Mouse (Mus musculus) stomach, embryonic 16.5 days (tissue): Measurements from ENCODE around the gene Pnkd. TPM values are rescaled to one million over a fixed set of nuclear protein-coding genes. Genes with fewer than 3 reads are reported as not detected.
"Not testable (repeated sequence)": the region's sequence is repeated elsewhere in the genome, so short reads cannot be mapped to it uniquely, and the experiment has no call there.

ENCODE experiments used
- ATAC-seq: fragments of 200-750 bp; cut with Nextera tagmentation; 2 replicates; pipeline ENCODE4 v1.8.0; 2017; ENCODE audit warnings: moderate number of reproducible peaks, moderate TSS enrichment; ENCODE audit not compliant: insufficient read depth, low FRiP score
- H3K27ac ChIP-seq: fragments of 300-500 bp; sonication (generic); 2 replicates; pipeline ENCODE4 v1.5.1; 2014; ENCODE audit warnings: low read length
- H3K27me3 ChIP-seq: fragments of 300-500 bp; sonication (generic); 2 replicates; pipeline ENCODE4 v1.6.1; 2014; ENCODE audit warnings: low read length, control low read depth, mixed read lengths; ENCODE audit not compliant: control insufficient read depth, insufficient read depth
- H3K36me3 ChIP-seq: fragments of 300-500 bp; sonication (generic); 2 replicates; pipeline ENCODE4 v1.6.1; 2014; ENCODE audit warnings: low read length; ENCODE audit not compliant: control insufficient read depth, insufficient read depth
- H3K4me1 ChIP-seq: fragments of 300-500 bp; sonication (generic); 2 replicates; pipeline ENCODE4 v1.6.1; 2014; ENCODE audit warnings: low read length, control low read depth, mixed read lengths; ENCODE audit not compliant: control insufficient read depth, insufficient read depth
- H3K4me2 ChIP-seq: fragments of 300-500 bp; sonication (generic); 2 replicates; pipeline ENCODE4 v1.6.1; 2014; ENCODE audit warnings: low read depth, low read length, mixed read lengths
- H3K4me3 ChIP-seq: fragments of 300-500 bp; sonication (generic); replicated peaks from 2 replicates; pipeline ENCODE4 v1.5.1; 2014; ENCODE audit warnings: mild to moderate bottlenecking, low read length
- H3K9ac ChIP-seq: fragments of 300-500 bp; sonication (generic); 2 replicates; pipeline ENCODE4 v1.6.1; 2014; ENCODE audit warnings: low read length
- H3K9me3 ChIP-seq: fragments of 300-500 bp; sonication (generic); replicated peaks from 2 replicates; pipeline ENCODE4 v1.6.1; 2016; ENCODE audit warnings: low read length, control low read depth; ENCODE audit not compliant: control insufficient read depth
- WGBS: fragments of 180-500 bp; shearing (Covaris S2); extraction: QIAGEN DNeasy Blood & Tissue Kit; methylation state at CpG from one replicate; pipeline ENCODE4 v1.1.7; 2014; 5-methylcytosine and 5-hydroxymethylcytosine counted together
- polyA plus RNA-seq: library from polyadenylated mRNA; unstranded; fragments of >200 nt; fragmentation: Nextera tagmentation; extraction: Ambion mirVana; gene quantifications from 2 replicates; pipeline ENCODE4 v1.2.1, GENCODE M21; 2015

Pnkd gene
- polyA plus RNA-seq, 1 experiment from 2014 or later: 119 TPM

DNA sequence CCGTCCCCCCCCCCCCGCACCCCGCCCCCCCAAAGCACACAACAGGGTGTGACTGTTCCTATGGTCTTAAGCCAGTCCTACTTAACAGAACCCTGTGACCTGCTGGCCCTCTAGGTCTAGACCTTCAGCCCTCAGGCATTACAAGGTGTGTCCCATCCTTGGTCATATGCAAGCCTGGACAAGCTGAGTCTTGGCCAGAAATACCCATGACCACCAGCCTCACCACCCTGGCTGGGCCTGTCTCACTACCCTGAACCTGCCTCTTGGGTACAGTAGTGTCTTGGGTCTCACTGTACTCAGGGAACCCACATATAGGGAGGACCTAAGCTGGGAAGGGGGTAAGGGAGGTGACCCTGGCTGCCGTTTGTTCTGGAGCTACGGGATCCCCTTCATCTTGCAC is 53.3 kb downstream of the Pnkd start:
- no peak overlapping the region for H3K27ac ChIP-seq
- no peaks in the 10 kb centered on the region for H3K36me3 ChIP-seq
- no peak overlapping the region for H3K4me2 ChIP-seq
- WGBS: 86% methylated on average over 5 of the region's 5 CpGs
- H3K4me3 ChIP-seq: no peak overlapping the region
- no peak overlapping the region for H3K9ac ChIP-seq
- no peaks in the 10 kb centered on the region for H3K9me3 ChIP-seq
- ATAC-seq: no peak
- no peaks in the 10 kb centered on the region for H3K27me3 ChIP-seq
- H3K4me1 ChIP-seq: peaks cover 7% of the 10 kb centered on the region

DNA sequence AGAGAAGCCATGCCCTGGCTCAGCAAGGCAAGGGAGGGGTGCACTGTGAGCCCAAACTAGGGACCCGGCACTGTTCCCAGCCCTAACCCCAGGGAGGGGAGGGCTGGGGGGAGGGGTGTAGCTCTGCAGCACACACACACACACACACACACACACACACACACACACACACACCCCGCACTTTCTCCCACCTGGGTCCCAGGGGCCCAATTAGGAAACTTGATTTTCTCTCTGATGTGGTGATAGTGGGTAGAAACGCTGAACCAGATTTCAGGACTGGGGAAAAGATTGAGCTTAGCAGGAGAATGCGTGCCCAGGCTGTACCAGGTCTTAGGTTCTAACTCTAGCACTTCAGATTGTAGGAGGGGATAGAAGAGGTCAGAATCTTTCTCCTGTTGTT is 53.9 kb downstream of the Pnkd start:
- H3K36me3 ChIP-seq: no peaks in the 10 kb centered on the region
- peaks cover 1% of the 10 kb centered on the region; the same call in 1 of the 2 replicates for H3K4me1 ChIP-seq
- H3K4me2 ChIP-seq: no peak overlapping the region
- H3K4me3 ChIP-seq: no peak overlapping the region
- H3K27ac ChIP-seq: no peak overlapping the region
- no peak for ATAC-seq
- no peaks in the 10 kb centered on the region for H3K9me3 ChIP-seq
- no peaks in the 10 kb centered on the region for H3K27me3 ChIP-seq
- H3K9ac ChIP-seq: no peak overlapping the region
- 80% methylated on average over 4 of the region's 4 CpGs for WGBS

DNA sequence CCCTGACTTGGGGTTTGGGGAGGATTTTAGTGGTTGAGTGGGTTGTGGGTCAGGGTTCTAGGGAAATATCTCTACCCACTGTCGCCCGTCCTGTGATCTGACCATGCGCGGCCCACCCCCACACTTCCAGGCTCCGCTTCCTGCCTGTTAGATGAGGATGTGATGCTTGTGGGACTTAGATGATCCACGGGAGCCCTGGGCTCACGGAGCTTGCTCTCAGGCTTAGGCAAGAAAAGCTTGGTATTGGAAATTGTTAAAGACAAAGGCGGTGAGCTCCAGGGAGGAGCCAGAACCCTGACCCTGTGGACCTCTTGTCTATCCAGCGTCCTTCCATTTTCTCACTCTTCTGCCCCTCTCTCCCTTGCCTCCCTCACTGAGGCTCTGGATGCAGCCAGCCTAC is 55.2 kb downstream of the Pnkd start:
- H3K27ac ChIP-seq: no peak overlapping the region
- H3K36me3 ChIP-seq: no peaks in the 10 kb centered on the region
- 94% methylated on average over 9 of the region's 9 CpGs for WGBS
- H3K4me1 ChIP-seq: no peaks in the 10 kb centered on the region
- H3K9ac ChIP-seq: no peak overlapping the region
- no peaks in the 10 kb centered on the region for H3K27me3 ChIP-seq
- H3K9me3 ChIP-seq: no peaks in the 10 kb centered on the region
- H3K4me3 ChIP-seq: no peak overlapping the region
- no peak overlapping the region for H3K4me2 ChIP-seq
- no peak for ATAC-seq

DNA sequence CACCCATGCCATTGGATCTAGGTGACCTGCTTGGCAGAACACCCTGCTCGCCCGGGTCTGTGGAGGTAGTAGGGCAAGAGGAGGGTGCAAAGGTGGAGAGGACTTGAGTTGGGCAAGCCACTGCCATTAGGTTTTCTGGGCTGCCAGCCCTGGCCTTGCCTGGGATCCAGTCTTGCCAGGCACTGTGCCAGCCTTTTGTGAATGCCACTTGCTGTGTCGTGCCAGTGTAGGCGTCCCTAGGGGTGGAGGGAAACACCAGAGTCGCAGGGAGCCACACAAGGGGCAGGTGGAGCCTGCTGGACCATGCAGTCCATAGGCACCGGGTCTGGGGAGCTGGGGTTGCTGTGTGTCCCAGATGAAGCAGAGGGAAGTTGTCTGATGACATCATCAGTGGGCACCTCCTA is 55.6 kb downstream of the Pnkd start:
- H3K9me3 ChIP-seq: no peaks in the 10 kb centered on the region
- ATAC-seq: no peak
- 89% methylated on average over 6 of the region's 6 CpGs for WGBS
- no peak overlapping the region for H3K27ac ChIP-seq
- H3K4me3 ChIP-seq: no peak overlapping the region
- H3K36me3 ChIP-seq: no peaks in the 10 kb centered on the region
- no peak overlapping the region for H3K4me2 ChIP-seq
- no peaks in the 10 kb centered on the region for H3K4me1 ChIP-seq
- H3K9ac ChIP-seq: no peak overlapping the region
- H3K27me3 ChIP-seq: no peaks in the 10 kb centered on the region

DNA sequence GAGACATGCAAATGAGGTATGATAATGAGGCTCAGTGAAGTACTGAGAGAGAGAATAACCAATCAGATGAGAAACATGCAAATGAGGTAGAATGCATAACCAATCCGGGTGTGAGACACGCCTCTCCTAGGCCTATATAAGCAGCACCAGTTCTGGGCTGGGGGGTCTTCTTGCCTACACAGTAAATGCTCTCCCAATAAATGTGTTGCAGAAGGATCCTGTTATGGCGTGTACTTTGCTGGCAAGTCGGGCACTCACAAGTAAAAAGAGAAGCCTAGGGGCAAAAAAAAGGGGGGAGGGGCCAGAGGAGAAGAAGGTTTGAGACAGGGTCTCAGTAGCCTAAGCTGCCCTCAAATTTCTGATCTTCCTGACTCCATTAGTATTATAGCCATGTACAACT is 56.3 kb downstream of the Pnkd start:
- not testable (repeated sequence) for H3K36me3 ChIP-seq, H3K27ac ChIP-seq, H3K9me3 ChIP-seq, H3K4me3 ChIP-seq, ATAC-seq, H3K9ac ChIP-seq, H3K27me3 ChIP-seq, H3K4me2 ChIP-seq, H3K4me1 ChIP-seq
- WGBS: 88% methylated on average over 4 of the region's 4 CpGs

DNA sequence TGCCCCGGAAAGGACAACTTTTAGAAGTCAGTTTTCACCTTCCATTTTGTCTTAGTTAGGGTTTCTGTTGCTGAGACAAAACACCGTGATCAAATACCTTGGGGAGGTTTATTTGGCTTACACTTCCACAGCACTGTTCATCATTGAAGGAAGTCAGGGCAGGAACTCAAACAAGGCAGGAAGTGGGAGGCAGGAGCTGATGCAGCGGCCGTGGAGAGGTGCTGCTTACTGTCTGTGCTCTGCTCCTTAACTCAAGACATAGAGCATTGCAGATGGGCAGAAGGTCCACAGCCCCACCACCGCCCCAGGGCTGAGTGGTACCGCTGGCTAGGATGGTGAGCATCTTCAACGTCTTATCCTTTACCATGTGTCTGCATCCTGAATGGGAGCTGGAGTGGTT is 57.2 kb downstream of the Pnkd start:
- H3K4me1 ChIP-seq: no peaks in the 10 kb centered on the region
- 83% methylated on average over 7 of the region's 7 CpGs for WGBS
- no peak for ATAC-seq
- no peak overlapping the region for H3K27ac ChIP-seq
- no peaks in the 10 kb centered on the region for H3K36me3 ChIP-seq
- H3K4me2 ChIP-seq: no peak overlapping the region
- H3K9ac ChIP-seq: no peak overlapping the region
- no peaks in the 10 kb centered on the region for H3K27me3 ChIP-seq
- no peak overlapping the region for H3K4me3 ChIP-seq
- H3K9me3 ChIP-seq: no peaks in the 10 kb centered on the region

DNA sequence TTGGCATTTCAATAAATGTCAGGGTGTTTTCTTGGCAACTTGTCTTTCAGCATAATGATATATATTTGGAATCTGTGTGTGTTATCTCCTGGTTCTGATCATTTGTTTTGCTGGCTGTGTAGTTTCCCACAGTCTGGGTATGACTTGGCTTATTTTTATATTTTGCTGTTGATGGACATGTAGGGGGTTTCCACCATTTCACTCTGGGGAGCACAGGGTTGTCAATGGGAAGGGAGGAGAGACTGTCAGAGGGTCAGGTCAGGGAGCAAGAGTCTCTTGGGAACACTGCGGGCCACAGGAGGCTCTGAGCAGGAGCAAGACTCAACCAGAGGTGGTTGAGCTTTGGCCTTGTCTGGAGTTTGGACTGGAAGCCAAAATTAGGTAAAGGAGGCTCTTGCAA is 57.6 kb downstream of the Pnkd start:
- H3K27ac ChIP-seq: no peak overlapping the region
- 89% methylated on average over 1 of the region's 1 CpGs for WGBS
- H3K36me3 ChIP-seq: no peaks in the 10 kb centered on the region
- no peaks in the 10 kb centered on the region for H3K9me3 ChIP-seq
- no peak overlapping the region for H3K4me3 ChIP-seq
- no peak for ATAC-seq
- no peak overlapping the region for H3K4me2 ChIP-seq
- no peaks in the 10 kb centered on the region for H3K4me1 ChIP-seq
- H3K27me3 ChIP-seq: no peaks in the 10 kb centered on the region
- no peak overlapping the region for H3K9ac ChIP-seq

DNA sequence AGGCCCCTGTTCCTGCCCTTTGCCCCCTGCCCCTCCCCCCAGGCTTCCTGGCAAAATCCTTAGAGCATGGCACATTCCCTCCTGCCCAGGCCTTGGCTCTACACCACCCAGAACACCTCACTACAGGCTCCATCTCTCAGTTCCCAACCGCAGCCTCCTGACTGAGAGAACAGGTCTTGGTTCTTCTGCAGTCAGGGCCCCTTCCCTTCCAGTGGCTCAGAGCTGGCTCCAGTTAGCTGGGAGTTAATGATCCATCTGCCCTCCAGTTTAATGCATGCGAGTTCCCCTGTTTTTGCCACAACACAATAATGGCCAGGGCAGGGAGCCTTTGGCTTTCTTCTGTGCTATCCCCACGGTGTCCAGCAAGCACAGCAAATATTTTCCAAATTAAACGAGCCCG is 58.4 kb downstream of the Pnkd start:
- Histone ChIP-seq H3K27ac (no peak overlapping the region), H3K4me2 (no peak overlapping the region), H3K36me3 (no peaks in the 10 kb centered on the region), H3K27me3 (no peaks in the 10 kb centered on the region), H3K4me1 (no peaks in the 10 kb centered on the region), H3K9ac (no peak overlapping the region), H3K9me3 (no peaks in the 10 kb centered on the region), H3K4me3 (no peak overlapping the region)
- WGBS: 71% methylated on average over 5 of the region's 5 CpGs
- ATAC-seq: no peak

DNA sequence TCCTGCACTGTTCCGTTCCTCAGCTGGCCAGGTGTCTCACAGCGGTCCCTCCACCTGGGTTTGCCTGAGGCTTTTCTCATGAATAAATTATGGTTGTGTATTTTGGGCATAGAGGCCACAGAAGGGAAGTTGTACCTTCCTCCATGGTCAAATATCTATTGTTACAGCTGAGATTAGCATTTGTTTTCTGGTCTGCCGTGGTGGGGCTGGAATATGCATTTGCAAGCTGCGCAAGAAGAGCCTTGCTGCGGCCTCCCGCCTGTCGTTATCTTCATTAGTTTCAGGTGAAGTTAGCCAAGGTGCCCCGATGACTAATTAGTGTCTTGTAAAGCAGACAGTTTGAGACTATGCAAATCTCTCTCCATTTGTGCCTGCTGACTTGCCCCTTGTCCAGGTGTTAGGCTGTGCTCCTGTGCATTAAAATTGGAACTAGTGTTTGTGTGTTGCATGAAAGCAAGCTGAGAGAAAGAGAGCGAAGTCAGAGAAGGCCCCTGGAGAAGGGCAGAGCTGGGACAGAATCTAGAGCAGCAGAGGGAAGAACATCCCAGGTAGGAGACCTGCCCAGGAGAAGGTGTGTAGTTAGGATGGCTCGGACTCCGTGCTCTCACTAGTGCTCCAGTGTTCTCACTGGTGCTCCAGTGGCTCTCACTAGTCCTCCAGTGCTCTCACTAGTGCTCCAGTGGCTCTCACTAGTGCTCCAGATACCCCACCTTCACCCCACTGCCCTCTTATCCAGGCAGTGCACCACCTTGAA is 59.6 kb downstream of the Pnkd start:
- Histone ChIP-seq H3K27ac (no peak overlapping the region), H3K4me3 (no peak overlapping the region), H3K27me3 (no peaks in the 10 kb centered on the region), H3K9ac (no peak overlapping the region), H3K4me1 (no peaks in the 10 kb centered on the region), H3K36me3 (no peaks in the 10 kb centered on the region), H3K4me2 (no peak overlapping the region), H3K9me3 (no peaks in the 10 kb centered on the region)
- ATAC-seq: no peak
- WGBS: 78% methylated on average over 11 of the region's 11 CpGs
